Mouse (Mus musculus) cerebellum, adult 11 months (tissue): ENCODE measurements at regions not wholly inside any gene's neighbourhood (a gene's known extent, or its start where the extent isn't known, plus 50 kb on each side); places are given as distances from the start of the nearest gene placed in this dataset.
"Not testable (repeated sequence)": the region's sequence is repeated elsewhere in the genome, so short reads cannot be mapped to it uniquely, and the experiment has no call there.

ENCODE experiments used
- DNase-seq: peaks from one replicate; pipeline ENCODE4 v3.0.0; 2022

- no peak for DNase-seq
These were observed 178.5 kb downstream of the Tmem114 start for GRCm38 (mm10) chr16:8246445-8246844.

- DNase-seq, result no peak
These were observed 179.3 kb downstream of the Tmem114 start for GRCm38 (mm10) chr16:8245612-8246011.

GRCm38 (mm10) chr16:8234351-8234750 lies 190.6 kb downstream of the Tmem114 start:
- no peak for DNase-seq

- DNase-seq, result no peak
These were observed 192.9 kb downstream of the Tmem114 start for GRCm38 (mm10) chr16:8232079-8232478.

- no peak for DNase-seq
These were observed 201.2 kb downstream of the Tmem114 start for GRCm38 (mm10) chr16:8223625-8224300.

- no peak for DNase-seq
These were observed 216.4 kb downstream of the Tmem114 start for GRCm38 (mm10) chr16:8208251-8209181.

- no peak for DNase-seq
These were observed 219.9 kb downstream of the Tmem114 start for GRCm38 (mm10) chr16:8205014-8205413.

- DNase-seq, result no peak
These were observed 223.6 kb downstream of the Tmem114 start for GRCm38 (mm10) chr16:8201306-8201705.

GRCm38 (mm10) chr16:8198771-8199562 lies 226.0 kb downstream of the Tmem114 start:
- no peak for DNase-seq

GRCm38 (mm10) chr16:8189472-8190240 lies 235.3 kb downstream of the Tmem114 start:
- DNase-seq, result no peak

GRCm38 (mm10) chr16:8189071-8189470 lies 235.9 kb downstream of the Tmem114 start:
- no peak for DNase-seq

- no peak for DNase-seq
These were observed 236.4 kb downstream of the Tmem114 start for GRCm38 (mm10) chr16:8188505-8188904.

- no peak for DNase-seq
These were observed 240.2 kb downstream of the Tmem114 start for GRCm38 (mm10) chr16:8184781-8185180.

GRCm38 (mm10) chr16:8178946-8179345 lies 246.0 kb downstream of the Tmem114 start:
- DNase-seq, result peak; percentile 22

GRCm38 (mm10) chr16:8177226-8177625 lies 247.7 kb downstream of the Tmem114 start:
- DNase-seq, result not testable (repeated sequence)

- no peak for DNase-seq
These were observed 248.8 kb downstream of the Tmem114 start for GRCm38 (mm10) chr16:8176126-8176525.
